Comparison of ENCODE assay signal across 19 mouse cellular contexts in genomic region chr6:87227940-87228339, GRCm38 (mm10).
A peak's percentile ranks its signal among the peaks of the same experiment; 100 is the strongest.
DNase-seq lines count a peak whose midpoint lies in the region; ATAC-seq lines count a peak whose summit lies in the region.
"Had no signal": no experiment of that assay in that cellular context is flagged by ENCODE, and none has a peak within 500 bp of the region (broad histone marks: within the 10 kb centered on the region; RNA-seq: fewer than 3 reads in every experiment).

No protein-coding gene starts in this region.

- no peaks in the 10 kb centered on the region for H3K27me3 ChIP-seq in kidney, embryonic 14.5 days (ENCODE audit: control insufficient read depth, insufficient read depth, low read length)
- H3K27me3 ChIP-seq in embryonic facial prominence, embryonic 15.5 days = no peaks in the 10 kb centered on the region
- H3K27me3 ChIP-seq in limb, embryonic 13.5 days = no peaks in the 10 kb centered on the region
- H3K27me3 ChIP-seq: hindbrain, embryonic 12.5 days; lung, embryonic 15.5 days; midbrain, embryonic 12.5 days; neural tube, embryonic 12.5 days had no signal

- H3K4me2 ChIP-seq in kidney, embryonic 14.5 days (replicated peaks; ENCODE audit: low read depth, low read length) = no peak overlapping the region
- no peak overlapping the region for H3K4me2 ChIP-seq in embryonic facial prominence, embryonic 15.5 days (replicated peaks)
- H3K4me2 ChIP-seq in limb, embryonic 13.5 days (replicated peaks) = no peak overlapping the region
- H3K4me2 ChIP-seq: heart, embryonic 11.5 days; hindbrain, embryonic 12.5 days; lung, embryonic 15.5 days; midbrain, embryonic 12.5 days; neural tube, embryonic 12.5 days had no signal

- DNase-seq in kidney, adult 18-20 months = peak; percentile 12
- peak; percentile 85 for DNase-seq in thymus, postnatal 0 days (ENCODE audit: low spot score)
- DNase-seq in urinary bladder, postnatal 36 days (ENCODE audit: low spot score in 2 of 2) = no peak
- no peak for DNase-seq in heart, adult 9 months (ENCODE audit: low spot score in 2 of 2)
- no peak for DNase-seq in retina, postnatal 1 day
- DNase-seq: adrenal gland, postnatal 25 days; B cell, adult 2 months; cerebellum, adult 11 months; cerebellum, postnatal 10 days; heart, postnatal 10 days had no signal

- H3K9me3 ChIP-seq in kidney, embryonic 14.5 days (ENCODE audit: control insufficient read depth, low read length) = peaks cover 4% of the 10 kb centered on the region; the same call in 1 of the 2 replicates
- peaks cover 6% of the 10 kb centered on the region; the same call in 1 of the 2 replicates for H3K9me3 ChIP-seq in embryonic facial prominence, embryonic 15.5 days (replicated peaks)
- peaks cover 8% of the 10 kb centered on the region for H3K9me3 ChIP-seq in limb, embryonic 13.5 days
- H3K9me3 ChIP-seq: midbrain, embryonic 12.5 days; neural tube, embryonic 12.5 days had no signal

- peaks cover 16% of the 10 kb centered on the region for H3K4me1 ChIP-seq in kidney, embryonic 14.5 days (ENCODE audit: control insufficient read depth, insufficient read depth, low read length)
- peaks cover 46% of the 10 kb centered on the region for H3K4me1 ChIP-seq in embryonic facial prominence, embryonic 15.5 days
- peaks cover 50% of the 10 kb centered on the region for H3K4me1 ChIP-seq in limb, embryonic 13.5 days
- H3K4me1 ChIP-seq: hindbrain, embryonic 12.5 days; midbrain, embryonic 12.5 days; neural tube, embryonic 12.5 days had no signal

- no peak overlapping the region for H3K4me3 ChIP-seq in kidney, embryonic 14.5 days (ENCODE audit: low read length)
- no peak overlapping the region for H3K4me3 ChIP-seq in embryonic facial prominence, embryonic 15.5 days (replicated peaks)
- no peak overlapping the region for H3K4me3 ChIP-seq in limb, embryonic 13.5 days
- H3K4me3 ChIP-seq: hindbrain, embryonic 12.5 days; lung, embryonic 15.5 days; midbrain, embryonic 12.5 days; neural tube, embryonic 12.5 days had no signal

- no peak overlapping the region for H3K9ac ChIP-seq in kidney, embryonic 14.5 days (ENCODE audit: low read depth, low read length)
- no peak overlapping the region for H3K9ac ChIP-seq in embryonic facial prominence, embryonic 15.5 days
- no peak overlapping the region for H3K9ac ChIP-seq in limb, embryonic 13.5 days
- H3K9ac ChIP-seq: hindbrain, embryonic 12.5 days; lung, embryonic 15.5 days; midbrain, embryonic 12.5 days; neural tube, embryonic 12.5 days had no signal

- H3K36me3 ChIP-seq in kidney, embryonic 14.5 days (ENCODE audit: control insufficient read depth, insufficient read depth, low read length) = no peaks in the 10 kb centered on the region
- H3K36me3 ChIP-seq in embryonic facial prominence, embryonic 15.5 days = peaks cover 30% of the 10 kb centered on the region
- H3K36me3 ChIP-seq in limb, embryonic 13.5 days = peaks cover 37% of the 10 kb centered on the region
- H3K36me3 ChIP-seq: hindbrain, embryonic 12.5 days; lung, embryonic 15.5 days; midbrain, embryonic 12.5 days had no signal

- WGBS in kidney, embryonic 14.5 days = 70% methylated on average over 10 of the region's 10 CpGs
- WGBS in embryonic facial prominence, embryonic 15.5 days = 39% methylated on average over 10 of the region's 10 CpGs
- 41% methylated on average over 10 of the region's 10 CpGs for WGBS in limb, embryonic 13.5 days

- ATAC-seq in kidney, embryonic 14.5 days (ENCODE audit: low FRiP score, low TSS enrichment) = no peak
- ATAC-seq in embryonic facial prominence, embryonic 15.5 days (ENCODE audit: insufficient number of reproducible peaks, low FRiP score, low TSS enrichment, low read depth) = 0 out of 2 replicates have a peak, but pooled peaks have one; percentile 21
- ATAC-seq in limb, embryonic 13.5 days (ENCODE audit: low FRiP score, low read depth) = peak; percentile 71

- no peak overlapping the region for H3K27ac ChIP-seq in kidney, embryonic 14.5 days (ENCODE audit: low read depth, low read length)
- peak overlapping the region; percentile 58; the same call in 1 of the 2 replicates for H3K27ac ChIP-seq in embryonic facial prominence, embryonic 15.5 days (replicated peaks)
- no peak overlapping the region; the same call in 1 of the 2 replicates for H3K27ac ChIP-seq in limb, embryonic 13.5 days
- H3K27ac ChIP-seq: hindbrain, embryonic 12.5 days; macrophage; midbrain, embryonic 12.5 days; neural tube, embryonic 12.5 days had no signal

Comparison
In these comparisons a context has a peak if more than half of its experiments do, and no peak if none do; other contexts are left out.
1. DNase-seq: peak in kidney, adult 18-20 months (single experiment) and thymus, postnatal 0 days (single experiment); none in urinary bladder, postnatal 36 days (0 of 2), heart, adult 9 months (0 of 2) and retina, postnatal 1 day (single experiment).